In the genomic region with DNA sequence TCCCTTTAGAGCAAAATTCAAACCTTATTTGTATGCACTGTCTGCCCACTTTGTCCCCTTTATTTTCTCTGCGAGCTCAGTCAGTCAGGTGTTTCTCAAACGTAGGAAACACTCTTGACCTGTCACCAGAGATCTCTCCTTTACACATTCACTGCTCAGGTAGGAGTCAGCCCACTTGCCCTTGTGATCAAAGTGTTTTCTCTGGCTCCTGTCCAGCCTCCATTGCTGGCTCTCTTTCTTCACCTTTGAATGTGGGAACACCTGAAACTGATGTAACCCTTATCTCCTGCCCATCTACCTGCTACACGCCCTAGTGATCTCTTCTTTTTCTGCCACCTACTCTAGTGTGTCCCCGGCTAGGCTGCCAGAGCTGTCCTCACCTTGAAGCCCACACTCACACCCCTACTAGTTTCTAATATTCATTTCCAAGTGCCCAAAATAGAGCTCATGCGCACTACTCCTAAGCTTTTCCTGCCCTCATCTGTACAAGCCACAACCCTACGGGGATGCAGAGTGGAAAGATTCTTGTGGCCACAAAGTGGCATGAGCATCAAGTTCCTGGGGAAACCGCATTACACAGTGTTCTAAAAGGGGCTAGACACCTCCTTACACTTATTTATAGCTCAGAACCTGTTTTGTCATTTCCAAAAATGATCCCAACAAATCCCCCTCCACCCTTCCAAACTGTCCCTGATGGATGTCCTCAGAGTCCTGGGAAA, we compare ENCODE assay signal across 20 mouse cellular contexts. TPM values are rescaled to one million over a fixed set of nuclear protein-coding genes. Genes with fewer than 3 reads are reported as not detected.
DNase-seq lines count a peak whose midpoint lies in the region; ATAC-seq and TF ChIP-seq lines count a peak whose summit lies in the region.
"Had no signal": no experiment of that assay in that cellular context is flagged by ENCODE, and none has a peak within 500 bp of the region (broad histone marks: within the 10 kb centered on the region; RNA-seq: fewer than 3 reads in every experiment).

No protein-coding gene starts in this region.

- TF ChIP-seq CTCF in ES-Bruce4 (IDR thresholded peaks at IDR 0.05; ENCODE audit: low read depth, low read length), result no peak
- TF ChIP-seq CTCF in stomach, postnatal 0 days (IDR thresholded peaks at IDR 0.05; ENCODE audit: low read depth), result no peak

- TF ChIP-seq POLR2A in ES-Bruce4 (IDR thresholded peaks at IDR 0.05; ENCODE audit: insufficient read depth, low read length), result no peak

- no peaks in the 10 kb centered on the region for H3K27me3 ChIP-seq in heart, embryonic 13.5 days (replicated peaks)
- H3K27me3 ChIP-seq in heart, embryonic 12.5 days (replicated peaks), result no peaks in the 10 kb centered on the region
- H3K27me3 ChIP-seq in ES-Bruce4 (ENCODE audit: control insufficient read depth, insufficient read depth, low read length, poor library complexity, severe bottlenecking), result no peaks in the 10 kb centered on the region
- H3K27me3 ChIP-seq in stomach, postnatal 0 days (ENCODE audit: control insufficient read depth, insufficient read depth, low read length), result no peaks in the 10 kb centered on the region
- no peaks in the 10 kb centered on the region for H3K27me3 ChIP-seq in kidney, embryonic 16.5 days (ENCODE audit: insufficient read depth, low read length)
- H3K27me3 ChIP-seq: limb, embryonic 13.5 days had no signal

- H3K9me3 ChIP-seq in heart, embryonic 13.5 days, result no peaks in the 10 kb centered on the region; the same call in 1 of the 2 replicates
- peaks cover 1% of the 10 kb centered on the region; the same call in 1 of the 2 replicates for H3K9me3 ChIP-seq in heart, embryonic 12.5 days (replicated peaks)
- peaks cover 8% of the 10 kb centered on the region for H3K9me3 ChIP-seq in ES-Bruce4 (replicated peaks; ENCODE audit: control insufficient read depth, insufficient read depth, low read length, poor library complexity, severe bottlenecking)
- H3K9me3 ChIP-seq in stomach, postnatal 0 days (ENCODE audit: control insufficient read depth, low read length), result no peaks in the 10 kb centered on the region
- 0 out of 2 replicates have a peak, but pooled peaks cover 5% of the 10 kb centered on the region for H3K9me3 ChIP-seq in kidney, embryonic 16.5 days (ENCODE audit: low read length)
- H3K9me3 ChIP-seq: limb, embryonic 13.5 days had no signal

- no peak overlapping the region; the same call in 1 of the 2 replicates for H3K4me2 ChIP-seq in heart, embryonic 13.5 days
- H3K4me2 ChIP-seq in heart, embryonic 12.5 days, result no peak overlapping the region; the same call in 1 of the 2 replicates
- H3K4me2 ChIP-seq in stomach, postnatal 0 days (replicated peaks; ENCODE audit: low read depth), result no peak overlapping the region
- no peak overlapping the region for H3K4me2 ChIP-seq in kidney, embryonic 16.5 days (replicated peaks; ENCODE audit: low read depth, low read length)
- H3K4me2 ChIP-seq: limb, embryonic 13.5 days had no signal

- H3K36me3 ChIP-seq in heart, embryonic 13.5 days, result no peaks in the 10 kb centered on the region
- H3K36me3 ChIP-seq in heart, embryonic 12.5 days, result no peaks in the 10 kb centered on the region
- H3K36me3 ChIP-seq in ES-Bruce4 (ENCODE audit: control insufficient read depth, insufficient read depth, low read length, poor library complexity, severe bottlenecking), result no peaks in the 10 kb centered on the region
- no peaks in the 10 kb centered on the region for H3K36me3 ChIP-seq in stomach, postnatal 0 days (ENCODE audit: control insufficient read depth, insufficient read depth, low read length)
- H3K36me3 ChIP-seq in kidney, embryonic 16.5 days (ENCODE audit: insufficient read depth, low read length), result no peaks in the 10 kb centered on the region
- H3K36me3 ChIP-seq: hindbrain, embryonic 10.5 days; limb, embryonic 13.5 days had no signal

- ATAC-seq in heart, embryonic 13.5 days (ENCODE audit: extremely low read depth, insufficient number of reproducible peaks, low FRiP score, low TSS enrichment), result no peak
- ATAC-seq in heart, embryonic 12.5 days (ENCODE audit: insufficient number of reproducible peaks, low FRiP score), result no peak
- ATAC-seq in erythroid progenitor cell, adult 5-6 weeks (replicated peaks; ENCODE audit: low FRiP score, poor library complexity, severe bottlenecking), result no peak
- ATAC-seq in stomach, postnatal 0 days (ENCODE audit: low FRiP score, low TSS enrichment), result no peak
- ATAC-seq in kidney, embryonic 16.5 days (ENCODE audit: low FRiP score, low TSS enrichment), result no peak
- ATAC-seq: forebrain, postnatal 0 days; intestine, postnatal 0 days had no signal

- H3K9ac ChIP-seq in heart, embryonic 13.5 days, result no peak overlapping the region
- H3K9ac ChIP-seq in heart, embryonic 12.5 days, result no peak overlapping the region
- no peak overlapping the region for H3K9ac ChIP-seq in ES-Bruce4 (ENCODE audit: low read depth, poor library complexity, severe bottlenecking)
- H3K9ac ChIP-seq in stomach, postnatal 0 days (ENCODE audit: low read length), result no peak overlapping the region
- H3K9ac ChIP-seq in kidney, embryonic 16.5 days (replicated peaks; ENCODE audit: low read length), result no peak overlapping the region
- H3K9ac ChIP-seq: forebrain, postnatal 0 days; limb, embryonic 13.5 days had no signal

- peaks cover 13% of the 10 kb centered on the region for H3K4me1 ChIP-seq in heart, embryonic 13.5 days
- peaks cover 11% of the 10 kb centered on the region for H3K4me1 ChIP-seq in heart, embryonic 12.5 days (replicated peaks)
- H3K4me1 ChIP-seq in ES-Bruce4 (ENCODE audit: control insufficient read depth, insufficient read depth, low read length), result no peaks in the 10 kb centered on the region
- no peaks in the 10 kb centered on the region for H3K4me1 ChIP-seq in stomach, postnatal 0 days (replicated peaks; ENCODE audit: control insufficient read depth, insufficient read depth)
- H3K4me1 ChIP-seq in kidney, embryonic 16.5 days (ENCODE audit: insufficient read depth, low read length), result no peaks in the 10 kb centered on the region
- H3K4me1 ChIP-seq: hindbrain, embryonic 10.5 days had no signal

- peak; percentile 28 to 29 for DNase-seq in heart, postnatal 10 days
- peak; percentile 64 for DNase-seq in lung, postnatal 25 days (ENCODE audit: low spot score)
- DNase-seq in stomach, postnatal 0 days (ENCODE audit: low spot score), result no peak
- DNase-seq: adrenal gland, postnatal 14 days; cerebellum, postnatal 25 days; forebrain, postnatal 0 days; right cerebral cortex, postnatal 25 days; thymus, postnatal 4 days had no signal

- no peak overlapping the region for H3K4me3 ChIP-seq in heart, embryonic 13.5 days
- H3K4me3 ChIP-seq in heart, embryonic 12.5 days, result no peak overlapping the region
- no peak overlapping the region for H3K4me3 ChIP-seq in ES-Bruce4 (ENCODE audit: low read depth, low read length)
- no peak overlapping the region for H3K4me3 ChIP-seq in stomach, postnatal 0 days (ENCODE audit: low read depth, low read length)
- no peak overlapping the region for H3K4me3 ChIP-seq in kidney, embryonic 16.5 days (ENCODE audit: low read length)
- H3K4me3 ChIP-seq: hindbrain, embryonic 10.5 days; limb, embryonic 13.5 days had no signal

- intact Hi-C loops in heart, postnatal 10 days (cut with DNase I), result no loop called here

- peak overlapping the region; percentile 70 for H3K27ac ChIP-seq in heart, embryonic 13.5 days (replicated peaks)
- no peak overlapping the region; the same call in 1 of the 2 replicates for H3K27ac ChIP-seq in heart, embryonic 12.5 days (ENCODE audit: poor library complexity, severe bottlenecking)
- 0 out of 2 replicates have a peak overlapping the region, but pooled peaks have one; percentile 24 for H3K27ac ChIP-seq in ES-Bruce4 (ENCODE audit: insufficient read depth, low read length)
- H3K27ac ChIP-seq in stomach, postnatal 0 days (replicated peaks), result no peak overlapping the region
- no peak overlapping the region for H3K27ac ChIP-seq in kidney, embryonic 16.5 days (ENCODE audit: low read length)
- H3K27ac ChIP-seq: hindbrain, embryonic 10.5 days; limb, embryonic 13.5 days had no signal

- 51% methylated on average over 7 of the region's 7 CpGs for WGBS in heart, embryonic 13.5 days
- 57% methylated on average over 7 of the region's 7 CpGs for WGBS in heart, embryonic 12.5 days
- 67% methylated on average over 7 of the region's 7 CpGs for WGBS in stomach, postnatal 0 days
- WGBS in kidney, embryonic 16.5 days, result 73% methylated on average over 7 of the region's 7 CpGs

- no peak for TF ChIP-seq EP300 in ES-Bruce4 (IDR thresholded peaks at IDR 0.05; ENCODE audit: insufficient read depth, low read depth, low read length)
- TF ChIP-seq EP300 in stomach, postnatal 0 days (optimal IDR thresholded peaks at IDR 0.05), result no peak

RNA-seq across cellular contexts. Expression of a gene that starts 9.5 kb away (rescaled TPM):
- polyA plus RNA-seq in heart, embryonic 13.5 days (2015; fragmentation: Nextera tagmentation; extraction: Ambion mirVana), result 53.1 and 58.7 TPM in 2 replicates
- 41.7 and 45.6 TPM in 2 replicates for polyA plus RNA-seq in heart, embryonic 12.5 days (2016; fragmentation: Nextera tagmentation; extraction: Ambion mirVana)
- polyA plus RNA-seq in ES-Bruce4 (2011; ENCODE audit: insufficient read depth, insufficient read length, low read depth, missing spikeins), result 38.0 and 42.7 TPM in 2 replicates
- total RNA-seq in heart, postnatal 10 days (2021), result 100 to 1,000 TPM; 122 to 137 TPM
- total RNA-seq in erythroid progenitor cell, adult 5-6 weeks (2015; ENCODE audit: low replicate concordance), result 10.5 and 15.1 TPM in 2 replicates
- total RNA-seq in erythroid progenitor cell, adult 5-6 weeks (2017; ENCODE audit: low replicate concordance), result 8.8 and 23.2 TPM in 2 replicates
- 54.1 and 55.9 TPM in 2 replicates for polyA plus RNA-seq in stomach, postnatal 0 days (2015; fragmentation: Nextera tagmentation; extraction: Ambion mirVana)
- 12.1 and 13.7 TPM in 2 replicates for polyA plus RNA-seq in kidney, embryonic 16.5 days (2015; fragmentation: Nextera tagmentation; extraction: Ambion mirVana)

RNA-seq across cellular contexts. Expression of a gene that starts 24.8 kb away (rescaled TPM):
- polyA plus RNA-seq in heart, embryonic 13.5 days (2015; fragmentation: Nextera tagmentation; extraction: Ambion mirVana), result not detected in 2 replicates
- not detected in 2 replicates for polyA plus RNA-seq in heart, embryonic 12.5 days (2016; fragmentation: Nextera tagmentation; extraction: Ambion mirVana)
- 5.1 and 10.6 TPM in 2 replicates for polyA plus RNA-seq in ES-Bruce4 (2011; ENCODE audit: insufficient read depth, insufficient read length, low read depth, missing spikeins)
- not detected for total RNA-seq in heart, postnatal 10 days (2021)
- total RNA-seq in erythroid progenitor cell, adult 5-6 weeks (2015; ENCODE audit: low replicate concordance), result not detected in 2 replicates
- not detected in 2 replicates for total RNA-seq in erythroid progenitor cell, adult 5-6 weeks (2017; ENCODE audit: low replicate concordance)
- not detected in 2 replicates for polyA plus RNA-seq in stomach, postnatal 0 days (2015; fragmentation: Nextera tagmentation; extraction: Ambion mirVana)
- polyA plus RNA-seq in kidney, embryonic 16.5 days (2015; fragmentation: Nextera tagmentation; extraction: Ambion mirVana), result not detected in 2 replicates
- total RNA-seq: adrenal gland, postnatal 14 days; forebrain, postnatal 0 days; left cerebral cortex, adult 18-20 months; megakaryocyte-erythroid progenitor cell, adult 5-6 weeks had no signal
- polyA plus RNA-seq: forebrain, postnatal 0 days; hindbrain, embryonic 10.5 days; intestine, postnatal 0 days; large intestine, adult 2 months; limb, embryonic 13.5 days; stomach, embryonic 14.5 days had no signal

Comparison
In these comparisons a context has a peak if more than half of its experiments do, and no peak if none do; other contexts are left out.
1. H3K27ac ChIP-seq: peak in heart, embryonic 13.5 days (single experiment) and ES-Bruce4 (single experiment); none in heart, embryonic 12.5 days (single experiment), stomach, postnatal 0 days (single experiment) and kidney, embryonic 16.5 days (single experiment).